Mouse (Mus musculus) adrenal gland, postnatal 25 days (tissue): ENCODE data around the gene Pip4k2b. TPM values are rescaled to one million over a fixed set of nuclear protein-coding genes. Genes with fewer than 3 reads are reported as not detected.

Source experiments
- DNase-seq: peaks from one replicate; pipeline ENCODE4 v3.0.0; 2021; ENCODE audit warnings: mixed read lengths
- microRNA-seq, 2 experiments: library from miRNA; unstranded; fragments of <30 nt; microRNA quantifications; one replicate each; pipeline ENCODE4 v1.2.0; 2021
- total RNA-seq: library from RNA; stranded (reverse); gene quantifications from 2 replicates; pipeline ENCODE4 v1.2.3, GENCODE M21; 2021

Pip4k2b gene
- total RNA-seq, 1 experiment from 2014 or later, result 30.7 TPM

DNA sequence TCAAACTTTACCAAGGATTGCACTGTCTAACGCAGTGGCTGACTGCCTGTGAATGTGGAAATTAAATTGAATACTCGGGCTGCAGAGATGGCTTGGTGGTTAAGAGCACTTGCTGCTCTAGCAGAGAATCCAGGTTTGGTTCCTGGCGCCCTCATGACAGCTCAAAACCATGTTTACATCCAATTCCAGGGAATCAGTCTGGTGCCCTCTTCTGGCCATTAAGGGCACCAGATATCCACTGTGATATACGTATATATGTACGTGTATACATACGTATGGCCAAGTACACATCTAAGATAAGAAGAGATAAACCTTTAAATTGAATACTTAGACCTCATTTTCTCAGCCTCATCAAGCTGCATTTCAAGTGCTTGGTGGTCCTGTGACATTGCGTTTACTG, 78.3 kb downstream of the Pip4k2b start:
- no peak for DNase-seq

DNA sequence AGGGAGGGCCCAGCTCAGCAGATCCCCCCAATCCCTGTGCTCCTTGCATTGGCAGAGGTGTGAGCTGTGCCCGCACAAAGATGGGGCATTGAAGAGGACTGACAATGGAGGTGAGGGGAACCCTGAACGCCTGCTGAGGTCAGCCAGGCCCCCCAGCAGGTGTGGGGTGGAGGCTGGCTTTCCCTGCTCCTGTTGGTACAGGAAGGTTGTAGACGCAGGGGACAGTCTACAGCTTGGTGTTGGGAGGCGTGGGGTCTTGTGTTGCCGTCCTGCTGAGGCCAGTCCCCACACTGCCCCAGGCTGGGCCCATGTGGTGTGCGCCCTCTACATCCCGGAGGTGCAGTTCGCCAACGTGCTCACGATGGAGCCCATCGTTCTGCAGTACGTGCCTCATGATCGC, 79.1 kb downstream of the Pip4k2b start:
- no peak for DNase-seq

Small RNA genes within 50 kb of the gene (microRNA-seq; reads per million reads assigned to microRNA genes)
- gene Mir6927 (0 to 1.0 reads per million in 2 experiments), gene Mir8102 (0 reads per million in 2 experiments)

Other genes with a start within 250 kb of the Pip4k2b start
- not detected in 2 replicates for gene 4933428G20Rik, start 244.4 kb downstream of the Pip4k2b start, total RNA-seq
- gene Srcin1, start 168.5 kb downstream of the Pip4k2b start, total RNA-seq, result 9.8 and 9.9 TPM in 2 replicates
- gene Epop, start 115.0 kb downstream of the Pip4k2b start, total RNA-seq, result 6.2 and 7.8 TPM in 2 replicates
- 49.4 and 53.6 TPM in 2 replicates for gene Mllt6, start 81.3 kb downstream of the Pip4k2b start, total RNA-seq
- 164 and 166 TPM in 2 replicates for gene Cisd3, start 58.9 kb downstream of the Pip4k2b start, total RNA-seq
- 27.0 and 36.1 TPM in 2 replicates for gene Pcgf2, start 44.2 kb downstream of the Pip4k2b start, total RNA-seq
- 216 and 226 TPM in 2 replicates for gene Psmb3, start 41.3 kb downstream of the Pip4k2b start, total RNA-seq
- gene Cwc25, start 21.9 kb upstream of the Pip4k2b start, total RNA-seq, result 19.5 and 22.6 TPM in 2 replicates
- gene 1700001P01Rik, start 31.2 kb upstream of the Pip4k2b start, total RNA-seq, result not detected in 2 replicates
- 741 and 851 TPM in 2 replicates for gene Rpl23, start 37.7 kb upstream of the Pip4k2b start, total RNA-seq
- 103 and 142 TPM in 2 replicates for gene Lasp1, start 54.3 kb upstream of the Pip4k2b start, total RNA-seq
- 5.1 and 5.5 TPM in 2 replicates for gene B230217C12Rik, start 96.1 kb upstream of the Pip4k2b start, total RNA-seq
- 1.2 TPM in 1 of 2 replicates, not detected in the other for gene Fbxo47, start 139.4 kb upstream of the Pip4k2b start, total RNA-seq
- gene Plxdc1, start 241.7 kb upstream of the Pip4k2b start, total RNA-seq, result 13.4 and 20.9 TPM in 2 replicates